Mouse (Mus musculus): ENCODE results near the gene 9430097D07Rik.

DNA sequence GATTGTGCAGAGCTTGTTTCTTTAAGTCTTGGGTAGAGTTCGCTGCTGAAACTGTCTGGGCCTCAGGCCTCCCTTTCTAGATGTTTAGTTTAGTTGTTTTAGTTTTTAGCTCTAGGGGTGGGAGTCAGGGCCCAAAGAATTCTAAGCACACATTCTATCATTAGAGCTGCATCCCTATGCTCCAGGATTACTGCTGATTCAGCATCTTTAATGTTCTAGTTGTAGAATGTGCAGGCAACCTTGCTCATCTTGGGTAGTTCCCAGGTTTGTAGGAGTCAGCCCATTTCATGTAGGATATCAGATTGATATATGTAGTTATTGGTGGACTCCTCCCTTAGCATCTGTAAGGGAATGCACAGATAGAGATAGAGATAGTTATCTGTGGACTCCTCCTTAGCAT is 41.6 kb upstream of the 9430097D07Rik start:
- TF ChIP-seq CTCF (IDR thresholded peaks at IDR 0.05; ENCODE audit: low read depth) (no peak), EP300 (IDR thresholded peaks at IDR 0.05; ENCODE audit: low read depth) (no peak)

Data from liver, embryonic 14.5 days (tissue).